9 mouse cellular contexts compared by ENCODE assay signal in genomic region chr7:6170871-6171270, GRCm38 (mm10). TPM values are rescaled to one million over a fixed set of nuclear protein-coding genes. Genes with fewer than 3 reads are reported as not detected.
DNase-seq lines count a peak whose midpoint lies in the region; ATAC-seq and TF ChIP-seq lines count a peak whose summit lies in the region.
"Had no signal": no experiment of that assay in that cellular context is flagged by ENCODE, and none has a peak within 500 bp of the region (broad histone marks: within the 10 kb centered on the region; RNA-seq: fewer than 3 reads in every experiment).

No protein-coding gene starts in this region.

- peak overlapping the region; percentile 62; the same call in 1 of the 2 replicates for H3K9ac ChIP-seq in embryonic facial prominence, embryonic 13.5 days
- peak overlapping the region; percentile 69; the same call in 1 of the 2 replicates for H3K9ac ChIP-seq in intestine, embryonic 16.5 days (ENCODE audit: low read depth, low read length)
- peak overlapping the region; percentile 66 for H3K9ac ChIP-seq in neural tube, embryonic 13.5 days

- H3K36me3 ChIP-seq in embryonic facial prominence, embryonic 13.5 days, result peaks cover 10% of the 10 kb centered on the region; the same call in 1 of the 2 replicates
- no peaks in the 10 kb centered on the region for H3K36me3 ChIP-seq in intestine, embryonic 16.5 days (ENCODE audit: control insufficient read depth, insufficient read depth, low read length)
- peaks cover 9% of the 10 kb centered on the region; the same call in 1 of the 2 replicates for H3K36me3 ChIP-seq in neural tube, embryonic 13.5 days

- H3K27ac ChIP-seq in left cerebral cortex, adult 2 months, result peak overlapping the region; percentile 87; the same call in 1 of the 2 replicates
- peak overlapping the region; percentile 84; the same call in 1 of the 2 replicates for H3K27ac ChIP-seq in embryonic facial prominence, embryonic 13.5 days
- H3K27ac ChIP-seq in intestine, embryonic 16.5 days (ENCODE audit: low read length), result peak overlapping the region; percentile 85
- peak overlapping the region; percentile 86; the same call in 1 of the 2 replicates for H3K27ac ChIP-seq in neural tube, embryonic 13.5 days (replicated peaks)

- no peak for ATAC-seq in embryonic facial prominence, embryonic 13.5 days (ENCODE audit: insufficient number of reproducible peaks, insufficient read depth, low FRiP score, low TSS enrichment, low read depth)
- no peak for ATAC-seq in intestine, embryonic 16.5 days
- no peak for ATAC-seq in neural tube, embryonic 13.5 days (ENCODE audit: low read depth)

- 38% methylated on average over 6 of the region's 6 CpGs for WGBS in embryonic facial prominence, embryonic 13.5 days
- 41% methylated on average over 6 of the region's 6 CpGs for WGBS in intestine, embryonic 16.5 days
- 54% methylated on average over 6 of the region's 6 CpGs for WGBS in neural tube, embryonic 13.5 days

- TF ChIP-seq CTCF in left cerebral cortex, adult 2 months (IDR thresholded peaks at IDR 0.05), result no peak; the same call in 1 of the 2 replicates

- peak overlapping the region; percentile 81 for H3K4me2 ChIP-seq in embryonic facial prominence, embryonic 13.5 days
- peak overlapping the region; percentile 90 for H3K4me2 ChIP-seq in intestine, embryonic 16.5 days (ENCODE audit: low read depth, low read length)
- H3K4me2 ChIP-seq in neural tube, embryonic 13.5 days, result peak overlapping the region; percentile 85

- peaks cover 6% of the 10 kb centered on the region; the same call in 1 of the 2 replicates for H3K4me1 ChIP-seq in embryonic facial prominence, embryonic 13.5 days
- H3K4me1 ChIP-seq in intestine, embryonic 16.5 days (ENCODE audit: control insufficient read depth, insufficient read depth, low read length), result peaks cover 9% of the 10 kb centered on the region; the same call in 1 of the 2 replicates
- H3K4me1 ChIP-seq in neural tube, embryonic 13.5 days (replicated peaks), result peaks cover 19% of the 10 kb centered on the region

- intact Hi-C loops in left cerebral cortex, adult 2 months (cut with DNase I), result loop anchor here (5.0 kb wide), 2 partner anchors 111 to 191 kb away; partner anchors contain the start of gene Zfp78

- no peak overlapping the region; the same call in 1 of the 2 replicates for H3K4me3 ChIP-seq in left cerebral cortex, adult 2 months
- peak overlapping the region; percentile 67 for H3K4me3 ChIP-seq in embryonic facial prominence, embryonic 13.5 days
- peak overlapping the region; percentile 58; the same call in 1 of the 2 replicates for H3K4me3 ChIP-seq in intestine, embryonic 16.5 days (ENCODE audit: low read length)
- peak overlapping the region; percentile 70 for H3K4me3 ChIP-seq in neural tube, embryonic 13.5 days

- H3K27me3 ChIP-seq in embryonic facial prominence, embryonic 13.5 days, result no peaks in the 10 kb centered on the region
- no peaks in the 10 kb centered on the region for H3K27me3 ChIP-seq in intestine, embryonic 16.5 days (replicated peaks; ENCODE audit: control insufficient read depth, insufficient read depth, low read length)
- H3K27me3 ChIP-seq in neural tube, embryonic 13.5 days, result no peaks in the 10 kb centered on the region

- no peaks in the 10 kb centered on the region for H3K9me3 ChIP-seq in embryonic facial prominence, embryonic 13.5 days
- no peaks in the 10 kb centered on the region for H3K9me3 ChIP-seq in intestine, embryonic 16.5 days (ENCODE audit: control insufficient read depth, low read length)
- no peaks in the 10 kb centered on the region for H3K9me3 ChIP-seq in neural tube, embryonic 13.5 days

- DNase-seq in left cerebral cortex, adult 2 months (ENCODE audit: extremely low spot score in 1 of 2, low spot score in 2 of 2), result no peak
- no peak for DNase-seq in left cerebral cortex, adult 18-20 months (ENCODE audit: low spot score in 2 of 2)
- DNase-seq in left cerebral cortex, adult 11 months (ENCODE audit: low spot score), result no peak
- no peak for DNase-seq in left cerebral cortex, adult 8-10 months (ENCODE audit: low spot score in 2 of 2)
- DNase-seq in right cerebral cortex, postnatal 14 days, result no peak

RNA-seq across cellular contexts. Expression of gene Zfp444, which starts 1.2 kb away (rescaled TPM):
- 10 to 100 TPM; 62.0 to 66.7 TPM for total RNA-seq in left cerebral cortex, adult 2 months (2021)
- 10 to 100 TPM; 52.1 to 54.8 TPM for total RNA-seq in left cerebral cortex, adult 18-20 months (2021)
- polyA plus RNA-seq in embryonic facial prominence, embryonic 13.5 days (2015; fragmentation: Nextera tagmentation; extraction: Ambion mirVana), result 69.5 and 76.0 TPM in 2 replicates
- polyA plus RNA-seq in intestine, embryonic 16.5 days (2015; fragmentation: Nextera tagmentation; extraction: Ambion mirVana), result 34.6 and 35.3 TPM in 2 replicates
- polyA plus RNA-seq in neural tube, embryonic 13.5 days (2015; fragmentation: Nextera tagmentation; extraction: Ambion mirVana), result 71.4 and 81.0 TPM in 2 replicates
- 10 to 100 TPM; 43.8 to 54.2 (median 49.5) TPM for total RNA-seq in left cerebral cortex, adult 8-10 months (2022)

RNA-seq across cellular contexts. Expression of gene Zfp787, which starts 15.1 kb away (rescaled TPM):
- 10 to 100 TPM; 27.8 to 30.2 TPM for total RNA-seq in left cerebral cortex, adult 2 months (2021)
- 10 to 100 TPM; 27.0 to 27.9 TPM for total RNA-seq in left cerebral cortex, adult 18-20 months (2021)
- polyA plus RNA-seq in embryonic facial prominence, embryonic 13.5 days (2015; fragmentation: Nextera tagmentation; extraction: Ambion mirVana), result 21.2 and 28.0 TPM in 2 replicates
- polyA plus RNA-seq in intestine, embryonic 16.5 days (2015; fragmentation: Nextera tagmentation; extraction: Ambion mirVana), result 20.6 and 20.9 TPM in 2 replicates
- 23.0 and 23.7 TPM in 2 replicates for polyA plus RNA-seq in neural tube, embryonic 13.5 days (2015; fragmentation: Nextera tagmentation; extraction: Ambion mirVana)
- 10 to 100 TPM; 29.2 to 35.3 (median 32.1) TPM for total RNA-seq in left cerebral cortex, adult 8-10 months (2022)

RNA-seq across cellular contexts. Expression of gene Galp, which starts 26.0 kb away (rescaled TPM):
- total RNA-seq in left cerebral cortex, adult 2 months (2021), result not detected
- not detected for total RNA-seq in left cerebral cortex, adult 18-20 months (2021)
- polyA plus RNA-seq in embryonic facial prominence, embryonic 13.5 days (2015; fragmentation: Nextera tagmentation; extraction: Ambion mirVana), result not detected in 2 replicates
- not detected in 2 replicates for polyA plus RNA-seq in intestine, embryonic 16.5 days (2015; fragmentation: Nextera tagmentation; extraction: Ambion mirVana)
- polyA plus RNA-seq in neural tube, embryonic 13.5 days (2015; fragmentation: Nextera tagmentation; extraction: Ambion mirVana), result not detected in 2 replicates
- total RNA-seq in left cerebral cortex, adult 8-10 months (2022), result not detected
- total RNA-seq: granulocyte monocyte progenitor cell, adult 5-6 weeks had no signal

RNA-seq across cellular contexts. Expression of gene Zscan5b, which starts 51.2 kb away (rescaled TPM):
- not detected for total RNA-seq in left cerebral cortex, adult 2 months (2021)
- total RNA-seq in left cerebral cortex, adult 18-20 months (2021), result not detected
- not detected in 2 replicates for polyA plus RNA-seq in embryonic facial prominence, embryonic 13.5 days (2015; fragmentation: Nextera tagmentation; extraction: Ambion mirVana)
- polyA plus RNA-seq in intestine, embryonic 16.5 days (2015; fragmentation: Nextera tagmentation; extraction: Ambion mirVana), result not detected in 2 replicates
- polyA plus RNA-seq in neural tube, embryonic 13.5 days (2015; fragmentation: Nextera tagmentation; extraction: Ambion mirVana), result not detected in 2 replicates
- not detected for total RNA-seq in left cerebral cortex, adult 8-10 months (2022)
- total RNA-seq: granulocyte monocyte progenitor cell, adult 5-6 weeks had no signal
